Mouse (Mus musculus): ENCODE data around the gene Dnah10.

GRCm38 (mm10) chr5:124847014-124847413 lies 122.1 kb downstream of the Dnah10 start:
- TF ChIP-seq ZC3H11A (IDR thresholded peaks at IDR 0.05; ENCODE audit: borderline replicate concordance, low read depth, low read length) (no peak), CHD2 (IDR thresholded peaks at IDR 0.05; ENCODE audit: low read depth, low read length) (no peak), MAFK (IDR thresholded peaks at IDR 0.05; ENCODE audit: insufficient read depth, low read depth, low read length) (no peak), HCFC1 (IDR thresholded peaks at IDR 0.05; ENCODE audit: borderline replicate concordance, insufficient read depth, low read length) (no peak), ZNF384 (IDR thresholded peaks at IDR 0.05; ENCODE audit: low read depth, low read length) (no peak)
